Mouse (Mus musculus): ENCODE data around the gene Iffo1.
"Not testable (repeated sequence)": the region's sequence is repeated elsewhere in the genome, so short reads cannot be mapped to it uniquely, and the experiment has no call there.

GRCm38 (mm10) chr6:125162615-125163305, 17.7 kb downstream of the Iffo1 start:
- not testable (repeated sequence) for TF ChIP-seq CTCF (IDR thresholded peaks at IDR 0.05; ENCODE audit: low read depth, low read length); POLR2A (IDR thresholded peaks at IDR 0.05; ENCODE audit: borderline replicate concordance, low read depth, low read length)

Data from bone marrow macrophage, adult 2 months (primary cell).